14 mouse cellular contexts compared by ENCODE assay signal in the genomic region with DNA sequence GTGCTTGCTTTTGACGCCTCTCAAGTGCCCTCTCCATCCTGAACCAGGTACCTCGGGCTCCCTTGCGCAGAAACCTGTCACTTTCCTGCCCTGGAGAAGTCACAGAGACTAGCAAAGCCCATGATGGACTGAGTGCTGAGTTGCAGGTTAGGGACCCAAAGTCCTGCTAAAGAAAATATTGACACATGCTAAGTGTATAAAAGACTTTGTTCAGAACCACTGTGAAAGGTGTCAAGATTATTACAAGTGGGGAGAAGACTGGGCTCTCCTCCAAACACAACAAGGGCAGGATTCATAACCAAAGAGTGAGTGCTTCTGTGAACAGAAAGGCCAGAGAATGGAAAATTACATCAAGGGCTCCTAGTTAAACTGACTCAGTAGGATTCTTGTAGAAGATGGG.
A peak's percentile ranks its signal among the peaks of the same experiment; 100 is the strongest.
DNase-seq lines count a peak whose midpoint lies in the region; ATAC-seq and TF ChIP-seq lines count a peak whose summit lies in the region.
"Had no signal": no experiment of that assay in that cellular context is flagged by ENCODE, and none has a peak within 500 bp of the region (broad histone marks: within the 10 kb centered on the region; RNA-seq: fewer than 3 reads in every experiment).

No protein-coding gene starts in this region.

- no peak overlapping the region for H3K4me2 ChIP-seq in heart, embryonic 13.5 days
- H3K4me2 ChIP-seq in liver, embryonic 11.5 days: no peak overlapping the region
- no peak overlapping the region for H3K4me2 ChIP-seq in lung, embryonic 14.5 days
- no peak overlapping the region for H3K4me2 ChIP-seq in forebrain, embryonic 14.5 days (ENCODE audit: low read length)
- H3K4me2 ChIP-seq: embryonic facial prominence, embryonic 12.5 days had no signal

- peaks cover 17% of the 10 kb centered on the region for H3K4me1 ChIP-seq in heart, embryonic 13.5 days
- peaks cover 15% of the 10 kb centered on the region for H3K4me1 ChIP-seq in liver, adult 2 months (ENCODE audit: control insufficient read depth, insufficient read depth, low read length)
- no peaks in the 10 kb centered on the region for H3K4me1 ChIP-seq in liver, embryonic 11.5 days (replicated peaks; ENCODE audit: control insufficient read depth, insufficient read depth, low read length)
- H3K4me1 ChIP-seq in lung, embryonic 14.5 days (ENCODE audit: insufficient read depth): peaks cover 6% of the 10 kb centered on the region; the same call in 1 of the 2 replicates
- H3K4me1 ChIP-seq in forebrain, embryonic 14.5 days (ENCODE audit: control insufficient read depth, insufficient read depth, low read length): no peaks in the 10 kb centered on the region
- no peaks in the 10 kb centered on the region for H3K4me1 ChIP-seq in hindbrain, embryonic 10.5 days (replicated peaks)
- H3K4me1 ChIP-seq: embryonic facial prominence, embryonic 12.5 days had no signal

- H3K27ac ChIP-seq in heart, embryonic 13.5 days (replicated peaks): peak overlapping the region; percentile 29
- peak overlapping the region; percentile 85 for H3K27ac ChIP-seq in liver, adult 2 months (replicated peaks; ENCODE audit: insufficient read depth, low read depth, low read length)
- no peak overlapping the region for H3K27ac ChIP-seq in liver, embryonic 11.5 days (ENCODE audit: low read depth, low read length)
- H3K27ac ChIP-seq in lung, embryonic 14.5 days (ENCODE audit: low read depth): no peak overlapping the region
- no peak overlapping the region for H3K27ac ChIP-seq in forebrain, embryonic 14.5 days (ENCODE audit: low read depth, low read length)
- H3K27ac ChIP-seq in hindbrain, embryonic 10.5 days: no peak overlapping the region
- H3K27ac ChIP-seq: embryonic facial prominence, embryonic 12.5 days had no signal

- 20% methylated on average over 3 of the region's 3 CpGs for WGBS in heart, embryonic 13.5 days
- 22% methylated on average over 3 of the region's 3 CpGs for WGBS in liver, adult 2 months
- WGBS in liver, embryonic 11.5 days: 67% methylated on average over 3 of the region's 3 CpGs
- 36% methylated on average over 3 of the region's 3 CpGs for WGBS in lung, embryonic 14.5 days
- WGBS in forebrain, embryonic 14.5 days: 84% methylated on average over 3 of the region's 3 CpGs
- WGBS in hindbrain, embryonic 10.5 days: 90% methylated on average over 3 of the region's 3 CpGs

- H3K4me3 ChIP-seq in heart, embryonic 13.5 days: no peak overlapping the region
- H3K4me3 ChIP-seq in liver, adult 2 months (ENCODE audit: insufficient read depth, low read depth, low read length): no peak overlapping the region
- H3K4me3 ChIP-seq in liver, embryonic 11.5 days (ENCODE audit: low read depth, low read length): no peak overlapping the region
- H3K4me3 ChIP-seq in lung, embryonic 14.5 days (ENCODE audit: low read depth, low read length): no peak overlapping the region
- no peak overlapping the region for H3K4me3 ChIP-seq in forebrain, embryonic 14.5 days (ENCODE audit: low read depth, low read length)
- H3K4me3 ChIP-seq in hindbrain, embryonic 10.5 days: no peak overlapping the region
- H3K4me3 ChIP-seq: embryonic facial prominence, embryonic 12.5 days had no signal

- no peak; the same call in 1 of the 2 replicates for ATAC-seq in heart, embryonic 13.5 days (ENCODE audit: extremely low read depth, insufficient number of reproducible peaks, low FRiP score, low TSS enrichment)
- ATAC-seq in liver, embryonic 11.5 days (replicated peaks; ENCODE audit: low FRiP score): no peak
- peak; percentile 87 for ATAC-seq in lung, embryonic 14.5 days (ENCODE audit: insufficient read depth)
- no peak for ATAC-seq in forebrain, embryonic 14.5 days
- ATAC-seq: inflammation-experienced regulatory T-cells, adult 6 months had no signal

- H3K9me3 ChIP-seq in heart, embryonic 13.5 days: no peaks in the 10 kb centered on the region
- no peaks in the 10 kb centered on the region for H3K9me3 ChIP-seq in liver, embryonic 11.5 days (ENCODE audit: control insufficient read depth, low read length)
- H3K9me3 ChIP-seq in lung, embryonic 14.5 days (ENCODE audit: low read depth, low read length): no peaks in the 10 kb centered on the region
- H3K9me3 ChIP-seq in forebrain, embryonic 14.5 days (replicated peaks; ENCODE audit: control insufficient read depth, low read length): no peaks in the 10 kb centered on the region
- H3K9me3 ChIP-seq in hindbrain, embryonic 10.5 days: no peaks in the 10 kb centered on the region
- H3K9me3 ChIP-seq: embryonic facial prominence, embryonic 12.5 days had no signal

- H3K9ac ChIP-seq in heart, embryonic 13.5 days: no peak overlapping the region
- H3K9ac ChIP-seq in liver, adult 2 months (ENCODE audit: low read depth, low read length): peak overlapping the region; percentile 50; the same call in 1 of the 2 replicates
- H3K9ac ChIP-seq in liver, embryonic 11.5 days (ENCODE audit: low read depth, low read length): no peak overlapping the region
- H3K9ac ChIP-seq in lung, embryonic 14.5 days: no peak overlapping the region
- no peak overlapping the region for H3K9ac ChIP-seq in forebrain, embryonic 14.5 days (ENCODE audit: low read length)
- H3K9ac ChIP-seq: embryonic facial prominence, embryonic 12.5 days had no signal

- no peaks in the 10 kb centered on the region for H3K27me3 ChIP-seq in heart, embryonic 13.5 days (replicated peaks)
- H3K27me3 ChIP-seq in liver, adult 2 months (ENCODE audit: control insufficient read depth, insufficient read depth, low read length): no peaks in the 10 kb centered on the region
- no peaks in the 10 kb centered on the region for H3K27me3 ChIP-seq in liver, embryonic 11.5 days (replicated peaks; ENCODE audit: control insufficient read depth, insufficient read depth, low read length)
- no peaks in the 10 kb centered on the region for H3K27me3 ChIP-seq in lung, embryonic 14.5 days (ENCODE audit: insufficient read depth, low read length)
- H3K27me3 ChIP-seq in forebrain, embryonic 14.5 days (replicated peaks; ENCODE audit: control insufficient read depth, insufficient read depth, low read length): no peaks in the 10 kb centered on the region
- H3K27me3 ChIP-seq in hindbrain, embryonic 10.5 days (ENCODE audit: insufficient read depth, poor library complexity, severe bottlenecking): no peaks in the 10 kb centered on the region
- H3K27me3 ChIP-seq: embryonic facial prominence, embryonic 12.5 days had no signal

- TF ChIP-seq POLR2A in liver, adult 2 months (IDR thresholded peaks at IDR 0.05; ENCODE audit: extremely low read depth, insufficient read depth, low read length): no peak

- no peak for TF ChIP-seq CTCF in liver, adult 2 months (IDR thresholded peaks at IDR 0.05; ENCODE audit: low read depth, low read length)
- no peak for TF ChIP-seq CTCF in lung, embryonic 14.5 days (IDR thresholded peaks at IDR 0.05; ENCODE audit: low read depth)

- intact Hi-C loops in heart, postnatal 14 days (cut with DNase I): no loop called here

- DNase-seq in heart, postnatal 14 days: no peak
- DNase-seq in liver, adult 2 months (ENCODE audit: extremely low read depth, low read depth, low spot score): peak; percentile 98
- no peak for DNase-seq in liver, embryonic 11.5 days (ENCODE audit: low spot score)
- DNase-seq in lung, embryonic 14.5 days: peak; percentile 69
- peak; percentile 32 for DNase-seq in yolk sac, embryonic 10.5 days (ENCODE audit: low spot score)
- no peak for DNase-seq in forebrain, embryonic 14.5 days (ENCODE audit: low spot score)
- DNase-seq in hindbrain, embryonic 10.5 days (ENCODE audit: low spot score): no peak
- DNase-seq: adrenal gland, postnatal 10 days; cerebellum, postnatal 10 days; right cerebral cortex, adult 18-20 months; thymus, adult 2 months had no signal

- no peaks in the 10 kb centered on the region for H3K36me3 ChIP-seq in heart, embryonic 13.5 days
- no peaks in the 10 kb centered on the region for H3K36me3 ChIP-seq in liver, adult 2 months (ENCODE audit: control insufficient read depth, insufficient read depth, low read length)
- H3K36me3 ChIP-seq in liver, embryonic 11.5 days (ENCODE audit: control insufficient read depth, insufficient read depth, low read length): no peaks in the 10 kb centered on the region
- H3K36me3 ChIP-seq in lung, embryonic 14.5 days (ENCODE audit: insufficient read depth): no peaks in the 10 kb centered on the region
- H3K36me3 ChIP-seq in forebrain, embryonic 14.5 days (ENCODE audit: control insufficient read depth, insufficient read depth, low read length): no peaks in the 10 kb centered on the region
- H3K36me3 ChIP-seq in hindbrain, embryonic 10.5 days: no peaks in the 10 kb centered on the region
- H3K36me3 ChIP-seq: embryonic facial prominence, embryonic 12.5 days had no signal

- no peaks in the 10 kb centered on the region for H3K79me2 ChIP-seq in liver, adult 2 months (ENCODE audit: control insufficient read depth, insufficient read depth, low read length)

Comparison
In these comparisons a context has a peak if more than half of its experiments do, and no peak if none do; other contexts are left out.
1. H3K27ac ChIP-seq: peak in heart, embryonic 13.5 days (single experiment) and liver, adult 2 months (single experiment); none in liver, embryonic 11.5 days (single experiment), lung, embryonic 14.5 days (single experiment), forebrain, embryonic 14.5 days (single experiment) and hindbrain, embryonic 10.5 days (single experiment).
2. DNase-seq: peak in liver, adult 2 months (single experiment), lung, embryonic 14.5 days (single experiment) and yolk sac, embryonic 10.5 days (single experiment); none in heart, postnatal 14 days (0 of 2), liver, embryonic 11.5 days (single experiment), forebrain, embryonic 14.5 days (single experiment) and hindbrain, embryonic 10.5 days (single experiment).